Mouse (Mus musculus): ENCODE measurements around the gene Tmem151a.
A peak's percentile ranks its signal among the peaks of the same experiment; 100 is the strongest.

The Tmem151a gene

GRCm38 (mm10) chr19:5068570-5069234, 16.6 kb downstream of the Tmem151a start:
- no peak for DNase-seq (ENCODE audit: extremely low read depth, low read depth, low spot score)

GRCm38 (mm10) chr19:5067867-5068569, 17.3 kb downstream of the Tmem151a start, which contains the start of gene Cd248:
Gene Cd248, plus strand, starts transcription at chr19:5068078.
- DNase-seq (ENCODE audit: extremely low read depth, low read depth, low spot score): no peak

GRCm38 (mm10) chr19:5067040-5067799, 18.1 kb downstream of the Tmem151a start:
- no peak for DNase-seq (ENCODE audit: extremely low read depth, low read depth, low spot score)

GRCm38 (mm10) chr19:5065104-5065503, 20.2 kb downstream of the Tmem151a start:
- DNase-seq (ENCODE audit: extremely low read depth, low read depth, low spot score): no peak

- DNase-seq (ENCODE audit: extremely low read depth, low read depth, low spot score): no peak
These were observed 22.9 kb downstream of the Tmem151a start for GRCm38 (mm10) chr19:5062446-5062845.

- DNase-seq (ENCODE audit: extremely low read depth, low read depth, low spot score): no peak
These were observed 23.3 kb downstream of the Tmem151a start for GRCm38 (mm10) chr19:5062041-5062440.

- no peak for DNase-seq (ENCODE audit: extremely low read depth, low read depth, low spot score)
These were observed 24.7 kb downstream of the Tmem151a start for GRCm38 (mm10) chr19:5060365-5061330.

GRCm38 (mm10) chr19:5058801-5059771, 26.2 kb downstream of the Tmem151a start:
- DNase-seq (ENCODE audit: extremely low read depth, low read depth, low spot score): no peak

GRCm38 (mm10) chr19:5057876-5058775, 27.2 kb downstream of the Tmem151a start:
- no peak for DNase-seq (ENCODE audit: extremely low read depth, low read depth, low spot score)

GRCm38 (mm10) chr19:5056251-5056650, 29.1 kb downstream of the Tmem151a start:
- DNase-seq (ENCODE audit: extremely low read depth, low read depth, low spot score): no peak

GRCm38 (mm10) chr19:5053909-5054308, 31.4 kb downstream of the Tmem151a start:
- no peak for DNase-seq (ENCODE audit: extremely low read depth, low read depth, low spot score)

- no peak for DNase-seq (ENCODE audit: extremely low read depth, low read depth, low spot score)
These were observed 32.5 kb downstream of the Tmem151a start for GRCm38 (mm10) chr19:5052853-5053252.

- DNase-seq (ENCODE audit: extremely low read depth, low read depth, low spot score): no peak
These were observed 33.0 kb downstream of the Tmem151a start for GRCm38 (mm10) chr19:5052166-5052822.

- no peak for DNase-seq (ENCODE audit: extremely low read depth, low read depth, low spot score)
These were observed 33.8 kb downstream of the Tmem151a start for GRCm38 (mm10) chr19:5051515-5051914.

- DNase-seq (ENCODE audit: extremely low read depth, low read depth, low spot score): no peak
These were observed 34.3 kb downstream of the Tmem151a start for GRCm38 (mm10) chr19:5051031-5051430.

- peak; percentile 76 for DNase-seq (ENCODE audit: extremely low read depth, low read depth, low spot score)
These were observed 35.1 kb downstream of the Tmem151a start, which contains the start of gene Rin1 for GRCm38 (mm10) chr19:5050047-5050905. Gene Rin1, plus strand, starts transcription at chr19:5050481.

GRCm38 (mm10) chr19:5049325-5049724, 36.0 kb downstream of the Tmem151a start:
- DNase-seq (ENCODE audit: extremely low read depth, low read depth, low spot score): no peak
